Mouse (Mus musculus) spleen, adult 2 months (tissue): ENCODE data around the gene Snx29. TPM values are rescaled to one million over a fixed set of nuclear protein-coding genes. Genes with fewer than 3 reads are reported as not detected.

Experiments used
- DNase-seq, 2 experiments: peaks; one replicate each; pipeline versions ENCODE4 v3.0.0 to v3.0.0-alpha.2; 2012 to 2021; ENCODE audit warnings: low spot score in 2 of 2, low read depth in 1 of 2
- H3K27ac ChIP-seq: fragments of 200-500 bp; 2 replicates; pipeline ENCODE4 v1.5.1; 2012; ENCODE audit warnings: low read length, inconsistent platforms; ENCODE audit not compliant: insufficient read depth
- H3K27me3 ChIP-seq: fragments of 200-500 bp; 2 replicates; pipeline ENCODE4 v1.6.1; 2012; ENCODE audit warnings: mild to moderate bottlenecking, moderate library complexity, low read length, inconsistent platforms; ENCODE audit not compliant: control insufficient read depth, insufficient read depth
- H3K36me3 ChIP-seq: fragments of 200-500 bp; 2 replicates; pipeline ENCODE4 v1.6.1; 2012; ENCODE audit warnings: mild to moderate bottlenecking, low read length, inconsistent platforms; ENCODE audit not compliant: control insufficient read depth, insufficient read depth
- H3K4me1 ChIP-seq: fragments of 200-500 bp; 2 replicates; pipeline ENCODE4 v1.6.1; 2011; ENCODE audit warnings: inconsistent platforms; ENCODE audit not compliant: control insufficient read depth, insufficient read depth, insufficient read length
- H3K4me3 ChIP-seq: fragments of 200-500 bp; 2 replicates; pipeline ENCODE4 v1.5.1; 2011; ENCODE audit warnings: mild to moderate bottlenecking, inconsistent platforms; ENCODE audit not compliant: insufficient read depth, insufficient read length; ENCODE audit errors: extremely low read depth
- CTCF ChIP-seq: fragments of 200-500 bp; IDR thresholded peaks from 2 replicates; pipeline ENCODE4 v1.5.1; 2011; ENCODE audit warnings: mild to moderate bottlenecking, inconsistent platforms; ENCODE audit not compliant: insufficient read depth, insufficient read length, insufficient replicate concordance; ENCODE audit errors: extremely low read depth
- POLR2A ChIP-seq: fragments of 200-500 bp; IDR thresholded peaks from 2 replicates; pipeline ENCODE4 v1.6.1; 2011; ENCODE audit warnings: low read depth, low read length, inconsistent platforms
- WGBS: fragments of 180-500 bp; shearing (Covaris S2); methylation state at CpG from one replicate; pipeline ENCODE4 v1.1.7; 2018; 5-methylcytosine and 5-hydroxymethylcytosine counted together
- polyA plus RNA-seq: library from polyadenylated mRNA; depleted of rRNA; stranded (reverse); fragments of >200 nt; gene quantifications from 2 replicates; pipeline ENCODE4 v1.2.3, GENCODE M21; 2012

The Snx29 gene
- polyA plus RNA-seq, 1 experiment, result 13.6 TPM

DNA sequence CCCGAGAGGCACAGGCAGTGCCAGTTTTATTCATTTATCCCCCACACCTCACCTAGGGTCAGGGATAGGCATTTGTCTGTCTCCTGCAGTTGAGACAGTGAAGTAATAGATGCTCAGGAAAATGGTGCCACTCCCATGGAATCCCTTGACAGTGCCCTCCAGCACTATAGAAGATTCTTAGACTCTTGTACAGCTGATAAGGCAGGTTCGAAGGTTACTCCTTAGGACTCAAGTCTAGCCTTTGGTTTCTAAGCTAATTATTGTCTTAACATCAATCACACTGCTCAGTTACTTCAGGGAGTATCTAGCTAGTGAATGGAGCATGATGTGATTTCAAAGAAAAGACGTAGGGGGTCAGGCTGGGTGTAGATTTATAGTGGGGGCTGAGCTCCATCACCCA is 273.9 kb downstream of the Snx29 start:
- TF ChIP-seq POLR2A, result no peak
- no peak for TF ChIP-seq CTCF
- H3K27ac ChIP-seq, result no peak overlapping the region
- no peak overlapping the region for H3K4me3 ChIP-seq
- no peak for DNase-seq
- 95% methylated on average over 3 of the region's 3 CpGs for WGBS
- peaks cover 4% of the 10 kb centered on the region for H3K36me3 ChIP-seq
- H3K27me3 ChIP-seq, result no peaks in the 10 kb centered on the region
- H3K4me1 ChIP-seq, result no peaks in the 10 kb centered on the region

GRCm38 (mm10) chr16:11597769-11598168 is 275.1 kb downstream of the Snx29 start:
- no peak overlapping the region for H3K4me3 ChIP-seq

DNA sequence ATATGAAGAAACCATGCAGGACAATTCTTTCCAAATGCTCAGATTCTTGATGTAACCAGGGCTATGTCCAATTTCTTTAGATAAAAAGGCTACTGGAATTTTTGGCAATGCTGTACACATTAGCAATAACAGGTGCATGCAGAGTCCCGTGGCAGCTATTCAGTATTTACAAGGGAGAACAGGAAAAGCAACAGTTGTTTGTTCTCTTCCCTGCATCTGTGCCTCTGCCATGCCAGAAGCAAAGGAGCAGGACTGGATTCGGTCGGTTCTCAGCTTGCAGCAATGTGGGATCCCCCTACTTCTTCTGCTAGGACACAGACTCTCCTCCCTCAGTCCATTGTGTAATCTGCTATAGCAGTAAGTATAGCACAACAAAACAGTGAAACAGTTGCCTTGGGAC is 276.8 kb downstream of the Snx29 start:
- 88% methylated on average over 3 of the region's 3 CpGs for WGBS
- H3K36me3 ChIP-seq, result peaks cover 4% of the 10 kb centered on the region

More at GRCm38 (mm10) chr16:11597769-11598168, 275.1 kb downstream of the Snx29 start:
- no peak for TF ChIP-seq POLR2A
- no peak for DNase-seq
- Histone ChIP-seq H3K4me1 (no peaks in the 10 kb centered on the region), H3K27ac (no peak overlapping the region), H3K27me3 (no peaks in the 10 kb centered on the region), H3K36me3 (peaks cover 4% of the 10 kb centered on the region)
- 87% methylated on average over 7 of the region's 7 CpGs for whole genome bisulfite sequencing

DNA sequence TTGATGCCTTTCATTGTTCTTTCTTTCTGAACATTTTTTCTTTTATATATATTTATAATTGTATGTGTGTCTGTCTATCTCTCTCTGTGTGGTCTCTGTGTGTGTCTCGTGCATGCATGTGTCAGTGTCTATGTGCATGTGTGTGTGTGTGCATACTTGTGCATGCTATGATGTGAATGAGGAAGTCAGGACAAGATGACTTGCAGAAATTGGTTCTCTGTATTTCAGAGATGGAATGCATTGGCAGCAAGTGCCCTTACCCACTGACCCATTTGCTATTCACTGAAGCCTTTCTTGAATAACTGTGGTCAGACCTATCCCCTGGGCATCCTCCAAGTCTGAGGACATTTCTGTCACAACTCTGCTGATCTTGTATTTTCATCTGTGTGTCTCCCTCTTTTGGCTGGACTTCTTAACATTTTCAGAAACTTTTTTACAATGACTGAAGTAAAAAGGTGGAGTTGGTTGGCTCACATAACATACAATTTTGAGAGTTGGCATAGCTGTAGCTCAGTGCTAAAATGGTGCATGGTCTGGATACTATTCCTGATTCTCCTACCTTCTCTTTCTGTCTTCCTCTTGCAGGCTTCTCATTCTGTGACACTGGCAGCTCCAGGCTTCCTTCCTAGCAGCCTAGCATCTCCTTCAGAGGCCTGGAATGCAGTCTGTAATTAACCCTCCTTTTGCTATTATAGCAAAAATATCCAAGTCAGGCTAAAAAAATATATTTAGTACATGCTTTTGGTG is 278.8 kb downstream of the Snx29 start:
- Histone ChIP-seq H3K4me3 (no peak overlapping the region), H3K4me1 (no peaks in the 10 kb centered on the region), H3K27me3 (no peaks in the 10 kb centered on the region), H3K27ac (no peak overlapping the region), H3K36me3 (peaks cover 2% of the 10 kb centered on the region)
- no peak for DNase-seq
- TF ChIP-seq CTCF, result no peak
- TF ChIP-seq POLR2A, result no peak
- 67% methylated on average over 1 of the region's 1 CpGs for WGBS

More for the DNA sequence above, 276.8 kb downstream of the Snx29 start:
- Histone ChIP-seq H3K4me1 (no peaks in the 10 kb centered on the region), H3K4me3 (no peak overlapping the region), H3K27me3 (no peaks in the 10 kb centered on the region), H3K27ac (no peak overlapping the region)
- no peak for DNase-seq
- TF ChIP-seq POLR2A, result no peak
- no peak for TF ChIP-seq CTCF

GRCm38 (mm10) chr16:11603667-11604422 is 281.1 kb downstream of the Snx29 start:
- no peak overlapping the region for H3K27ac ChIP-seq
- H3K27me3 ChIP-seq, result no peaks in the 10 kb centered on the region
- no peak for TF ChIP-seq POLR2A
- peak; percentile 18; the same call in 1 of the 2 replicates for TF ChIP-seq CTCF
- DNase-seq, result peak in 1 of 2 experiments; percentile 11
- no peak overlapping the region for H3K4me3 ChIP-seq
- no peaks in the 10 kb centered on the region for H3K4me1 ChIP-seq
- no peaks in the 10 kb centered on the region for H3K36me3 ChIP-seq
- 86% methylated on average over 5 of the region's 5 CpGs for WGBS

- Histone ChIP-seq H3K4me3 (no peak overlapping the region), H3K36me3 (0 out of 2 replicates have a peak, but pooled peaks cover 1% of the 10 kb centered on the region), H3K27me3 (no peaks in the 10 kb centered on the region), H3K4me1 (no peaks in the 10 kb centered on the region), H3K27ac (no peak overlapping the region)
- TF ChIP-seq POLR2A, result no peak
- no peak for TF ChIP-seq CTCF
- WGBS, result 93% methylated on average over 3 of the region's 3 CpGs
- DNase-seq, result no peak
Measured at GRCm38 (mm10) chr16:11612526-11613126, 289.9 kb downstream of the Snx29 start.
